Mouse (Mus musculus) forebrain, embryonic 12.5 days (tissue): Measurements from ENCODE around the gene Bri3bp. TPM values are rescaled to one million over a fixed set of nuclear protein-coding genes. Genes with fewer than 3 reads are reported as not detected.
A peak's percentile ranks its signal among the peaks of the same experiment; 100 is the strongest.
"Not testable (repeated sequence)": the region's sequence is repeated elsewhere in the genome, so short reads cannot be mapped to it uniquely, and the experiment has no call there.

Experiments
- ATAC-seq: fragments of 200-750 bp; cut with Nextera tagmentation; 2 replicates; pipeline ENCODE4 v1.8.0; 2017; ENCODE audit warnings: moderate TSS enrichment; ENCODE audit not compliant: low FRiP score
- H3K27ac ChIP-seq: fragments of 300-500 bp; sonication (generic); 2 replicates; pipeline ENCODE4 v1.5.1; 2016; ENCODE audit warnings: mild to moderate bottlenecking
- H3K27me3 ChIP-seq: fragments of 300-500 bp; sonication (generic); 2 replicates; pipeline ENCODE4 v1.6.1; 2016; ENCODE audit warnings: mild to moderate bottlenecking
- H3K36me3 ChIP-seq: fragments of 300-500 bp; sonication (generic); replicated peaks from 2 replicates; pipeline ENCODE4 v1.6.1; 2016; ENCODE audit warnings: mild to moderate bottlenecking
- H3K4me1 ChIP-seq: fragments of 300-500 bp; sonication (generic); 2 replicates; pipeline ENCODE4 v1.6.1; 2016
- H3K4me2 ChIP-seq: fragments of 300-500 bp; sonication (generic); 2 replicates; pipeline ENCODE4 v1.6.1; 2016; ENCODE audit warnings: mild to moderate bottlenecking, moderate library complexity
- H3K4me3 ChIP-seq: fragments of 300-500 bp; sonication (generic); replicated peaks from 2 replicates; pipeline ENCODE4 v1.5.1; 2016; ENCODE audit warnings: mild to moderate bottlenecking
- H3K9ac ChIP-seq: fragments of 300-500 bp; sonication (generic); 2 replicates; pipeline ENCODE4 v1.6.1; 2016; ENCODE audit warnings: mild to moderate bottlenecking
- H3K9me3 ChIP-seq: fragments of 300-500 bp; sonication (generic); 2 replicates; pipeline ENCODE4 v1.6.1; 2016
- WGBS: fragments of 180-500 bp; shearing (Covaris S2); methylation state at CpG from one replicate; pipeline ENCODE4 v1.1.7; 2016; 5-methylcytosine and 5-hydroxymethylcytosine counted together
- polyA plus RNA-seq: library from polyadenylated mRNA; unstranded; fragments of >200 nt; fragmentation: Nextera tagmentation; extraction: Ambion mirVana; gene quantifications from 2 replicates; pipeline ENCODE4 v1.2.1, GENCODE M21; 2016

Bri3bp gene
- 37.4 and 43.0 TPM in 2 replicates for polyA plus RNA-seq

- H3K9ac ChIP-seq: peak within 1 kb of the TSS; percentile 81
- peak within 1 kb of the TSS; percentile 93 for H3K4me3 ChIP-seq
- peak within 1 kb of the TSS; percentile 79 for H3K27ac ChIP-seq
- WGBS: under 1% methylated on average over 72 of the region's 97 CpGs
- H3K36me3 ChIP-seq: peaks cover 7% of the 10 kb centered on the region
- ATAC-seq: peak; percentile 94
- 0 out of 2 replicates have a peak, but pooled peaks cover 3% of the 10 kb centered on the region for H3K27me3 ChIP-seq
- peak within 1 kb of the TSS; percentile 79 for H3K4me2 ChIP-seq
- H3K4me1 ChIP-seq: peaks cover 23% of the 10 kb centered on the region
- no peaks in the 10 kb centered on the region for H3K9me3 ChIP-seq
These were observed at the start of gene Bri3bp for GRCm38 (mm10) chr5:125441234-125442114. Bri3bp (plus strand) TSS chr5:125441568.

GRCm38 (mm10) chr5:125391609-125392008, 49.8 kb upstream of the Bri3bp start:
- Histone ChIP-seq H3K27ac (no peak overlapping the region), H3K36me3 (no peaks in the 10 kb centered on the region; the same call in 1 of the 2 replicates), H3K4me3 (no peak overlapping the region), H3K9ac (no peak overlapping the region), H3K9me3 (no peaks in the 10 kb centered on the region), H3K27me3 (no peaks in the 10 kb centered on the region), H3K4me1 (peaks cover 36% of the 10 kb centered on the region), H3K4me2 (no peak overlapping the region)
- ATAC-seq: no peak
- 90% methylated on average over 5 of the region's 5 CpGs for WGBS

- ATAC-seq, H3K36me3 ChIP-seq, H3K9me3 ChIP-seq, H3K9ac ChIP-seq, H3K4me2 ChIP-seq, H3K27me3 ChIP-seq, H3K4me3 ChIP-seq: not testable (repeated sequence)
- WGBS: 90% methylated on average over 4 of the region's 4 CpGs
- peaks cover 36% of the 10 kb centered on the region for H3K4me1 ChIP-seq
- peak overlapping the region; percentile 98; the same call in 1 of the 2 replicates for H3K27ac ChIP-seq
These were observed 49.2 kb upstream of the Bri3bp start for GRCm38 (mm10) chr5:125392176-125392575.

- Histone ChIP-seq H3K4me2 (peak overlapping the region; percentile 34), H3K36me3 (no peaks in the 10 kb centered on the region), H3K9ac (peak overlapping the region; percentile 44; the same call in 1 of the 2 replicates), H3K9me3 (no peaks in the 10 kb centered on the region), H3K27me3 (no peaks in the 10 kb centered on the region), H3K27ac (peak overlapping the region; percentile 98), H3K4me1 (peaks cover 36% of the 10 kb centered on the region), H3K4me3 (no peak overlapping the region)
- WGBS: 55% methylated on average over 1 of the region's 1 CpGs
- no peak for ATAC-seq
These were observed 48.8 kb upstream of the Bri3bp start for GRCm38 (mm10) chr5:125392618-125392976.

- Histone ChIP-seq H3K4me1 (peaks cover 35% of the 10 kb centered on the region), H3K4me3 (peak overlapping the region; percentile 26), H3K4me2 (peak overlapping the region; percentile 50), H3K27me3 (no peaks in the 10 kb centered on the region), H3K36me3 (no peaks in the 10 kb centered on the region), H3K9ac (peak overlapping the region; percentile 51), H3K9me3 (no peaks in the 10 kb centered on the region), H3K27ac (peak overlapping the region; percentile 98)
- under 1% methylated on average over 19 of the region's 20 CpGs for WGBS
- ATAC-seq: peak; percentile 90
These were observed 48.3 kb upstream of the Bri3bp start for GRCm38 (mm10) chr5:125392977-125393621.

- H3K27ac ChIP-seq: peak overlapping the region; percentile 98
- H3K4me3 ChIP-seq: peak overlapping the region; percentile 26
- H3K4me1 ChIP-seq: peaks cover 28% of the 10 kb centered on the region
- 5% methylated on average over 23 of the region's 25 CpGs for WGBS
- H3K36me3 ChIP-seq: no peaks in the 10 kb centered on the region
- peak; percentile 78 for ATAC-seq
- 0 out of 2 replicates have a peak, but pooled peaks cover 1% of the 10 kb centered on the region for H3K27me3 ChIP-seq
- peak overlapping the region; percentile 51 for H3K9ac ChIP-seq
- peak overlapping the region; percentile 50 for H3K4me2 ChIP-seq
- H3K9me3 ChIP-seq: no peaks in the 10 kb centered on the region
These were observed 47.5 kb upstream of the Bri3bp start for GRCm38 (mm10) chr5:125393622-125394603.

GRCm38 (mm10) chr5:125395008-125395407, 46.4 kb upstream of the Bri3bp start:
- no peak for ATAC-seq
- H3K9ac ChIP-seq: peak overlapping the region; percentile 38
- peak overlapping the region; percentile 98 for H3K27ac ChIP-seq
- WGBS: 55% methylated on average over 3 of the region's 3 CpGs
- H3K9me3 ChIP-seq: no peaks in the 10 kb centered on the region
- H3K4me1 ChIP-seq: peaks cover 28% of the 10 kb centered on the region
- H3K4me2 ChIP-seq: peak overlapping the region; percentile 50
- H3K36me3 ChIP-seq: no peaks in the 10 kb centered on the region
- 0 out of 2 replicates have a peak, but pooled peaks cover 3% of the 10 kb centered on the region for H3K27me3 ChIP-seq
- peak overlapping the region; percentile 11; the same call in 1 of the 2 replicates for H3K4me3 ChIP-seq

- no peaks in the 10 kb centered on the region for H3K36me3 ChIP-seq
- WGBS: 73% methylated on average over 7 of the region's 7 CpGs
- H3K4me3 ChIP-seq: no peak overlapping the region
- H3K4me1 ChIP-seq: no peaks in the 10 kb centered on the region
- ATAC-seq: no peak
- H3K27ac ChIP-seq: no peak overlapping the region
- no peak overlapping the region for H3K4me2 ChIP-seq
- 0 out of 2 replicates have a peak, but pooled peaks cover 3% of the 10 kb centered on the region for H3K27me3 ChIP-seq
- H3K9ac ChIP-seq: no peak overlapping the region
- no peaks in the 10 kb centered on the region for H3K9me3 ChIP-seq
These were observed 40.5 kb upstream of the Bri3bp start for GRCm38 (mm10) chr5:125400903-125401302.

- H3K4me2 ChIP-seq: no peak overlapping the region
- no peak for ATAC-seq
- WGBS: 57% methylated on average over 10 of the region's 10 CpGs
These were observed 38.9 kb upstream of the Bri3bp start for GRCm38 (mm10) chr5:125402476-125402875.

GRCm38 (mm10) chr5:125402991-125403390, 38.4 kb upstream of the Bri3bp start:
- no peak for ATAC-seq
- 65% methylated on average over 6 of the region's 6 CpGs for WGBS
- H3K4me3 ChIP-seq: no peak overlapping the region

More at GRCm38 (mm10) chr5:125402476-125402875, 38.9 kb upstream of the Bri3bp start:
- Histone ChIP-seq H3K27me3 (0 out of 2 replicates have a peak, but pooled peaks cover 3% of the 10 kb centered on the region), H3K27ac (no peak overlapping the region), H3K4me3 (no peak overlapping the region), H3K4me1 (peaks cover 10% of the 10 kb centered on the region), H3K9ac (no peak overlapping the region), H3K36me3 (no peaks in the 10 kb centered on the region), H3K9me3 (no peaks in the 10 kb centered on the region)

More at GRCm38 (mm10) chr5:125402991-125403390, 38.4 kb upstream of the Bri3bp start:
- Histone ChIP-seq H3K9me3 (no peaks in the 10 kb centered on the region), H3K27me3 (0 out of 2 replicates have a peak, but pooled peaks cover 3% of the 10 kb centered on the region), H3K27ac (no peak overlapping the region), H3K36me3 (no peaks in the 10 kb centered on the region), H3K4me2 (no peak overlapping the region), H3K9ac (no peak overlapping the region), H3K4me1 (peaks cover 10% of the 10 kb centered on the region)
